Mouse (Mus musculus): ENCODE measurements around the gene Gsg1. TPM values are rescaled to one million over a fixed set of nuclear protein-coding genes. Genes with fewer than 3 reads are reported as not detected.

Gsg1 gene
- under 1 TPM in 1 of 2 experiments, not detected in 1; 0.05 TPM for polyA plus RNA-seq (2012; fragmentation: generic; extraction: Trizol)

DNA sequence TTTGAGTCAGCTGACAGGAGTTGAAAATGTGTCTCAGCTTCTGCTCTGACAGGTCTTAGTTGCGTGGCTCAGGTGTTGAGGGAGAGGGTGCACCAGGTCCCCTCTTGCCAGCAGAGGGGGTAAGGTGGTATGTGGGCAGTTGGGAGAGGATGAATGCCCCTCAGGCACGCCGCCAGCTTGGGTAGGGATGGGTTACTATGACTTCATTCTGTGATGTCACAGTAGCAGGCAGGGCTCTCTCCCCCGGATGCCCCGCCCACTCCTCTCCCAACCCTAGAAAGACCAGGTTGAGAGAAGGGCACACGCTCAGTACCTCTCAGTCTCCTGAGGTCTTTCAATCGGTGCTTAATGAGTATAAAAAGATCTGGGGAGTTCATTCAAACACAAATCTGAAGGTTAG lies at the start of gene Gsg1:
Gene Gsg1, minus strand, starts transcription at position 199 of the 400 bp plus-strand sequence.

DNA sequence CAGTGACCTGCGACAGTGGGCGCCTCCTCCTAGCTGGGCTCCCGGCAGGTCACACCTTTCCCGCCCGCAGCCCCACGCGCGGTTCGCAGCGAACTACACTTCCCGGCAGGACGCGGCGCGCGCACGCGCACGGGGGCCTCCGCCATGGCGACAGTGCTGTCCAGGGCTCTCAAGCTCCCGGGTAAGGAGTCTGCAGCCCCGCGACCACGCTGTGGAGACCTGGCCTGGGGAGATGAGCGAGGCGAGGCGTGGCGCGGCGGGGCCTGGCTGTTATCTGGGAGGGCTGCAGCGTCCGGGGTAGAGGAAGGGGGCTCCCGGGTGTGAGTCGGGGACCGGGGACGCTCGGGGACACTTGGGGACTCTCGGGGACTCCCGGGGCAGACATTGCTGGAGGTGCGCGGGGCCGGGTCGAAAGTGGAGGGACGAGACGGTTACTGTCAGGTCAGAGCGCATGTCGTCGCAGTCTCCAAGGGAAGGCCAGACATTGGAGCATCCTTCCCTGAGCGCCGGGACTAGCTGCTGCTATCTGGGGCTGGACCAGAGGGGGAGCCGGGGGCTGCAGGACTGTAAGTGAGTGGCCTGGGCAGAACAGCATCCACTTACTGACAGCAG lies 56.1 kb downstream of the Gsg1 start, which contains the start of the genes Fam234b and Hebp1:
Gene Fam234b, plus strand, starts transcription at position 57 of the 612 bp plus-strand sequence.
Gene Hebp1, minus strand, starts transcription at position 102 of the 612 bp plus-strand sequence.

Other genes starting within 250 kb of the Gsg1 start
- gene Ddx47, start 242.7 kb downstream of the Gsg1 start, polyA plus RNA-seq (2012; fragmentation: generic; extraction: Trizol): 10 to 100 TPM; 38.1 to 65.7 TPM
- gene Gprc5a, start 188.7 kb downstream of the Gsg1 start, polyA plus RNA-seq (2012; fragmentation: generic; extraction: Trizol): 10 to 100 TPM in 1 of 2 experiments, 1 to 10 TPM in 1; 7.9 to 14.1 TPM
- not detected for gene Gprc5d, start 136.1 kb downstream of the Gsg1 start, polyA plus RNA-seq (2012; fragmentation: generic; extraction: Trizol)
- gene Fam234b, start 56.4 kb downstream of the Gsg1 start, polyA plus RNA-seq (2012; fragmentation: generic; extraction: Trizol): 1 to 10 TPM; 1.7 to 4.3 TPM
- 10 to 100 TPM; 35.1 to 52.3 TPM for gene Hebp1, start 56.3 kb downstream of the Gsg1 start, polyA plus RNA-seq (2012; fragmentation: generic; extraction: Trizol)
- gene Pbp2, start 56.1 kb upstream of the Gsg1 start, polyA plus RNA-seq (2012; fragmentation: generic; extraction: Trizol): under 1 TPM in 1 of 2 experiments, not detected in 1; 0.04 TPM
- gene Emp1, start 108.2 kb upstream of the Gsg1 start, polyA plus RNA-seq (2012; fragmentation: generic; extraction: Trizol): 100 to 1,000 TPM in 1 of 2 experiments, 10 to 100 TPM in 1; 22.7 to 164 TPM